Mouse (Mus musculus): ENCODE data around the gene Marveld2.

The Marveld2 gene

DNA sequence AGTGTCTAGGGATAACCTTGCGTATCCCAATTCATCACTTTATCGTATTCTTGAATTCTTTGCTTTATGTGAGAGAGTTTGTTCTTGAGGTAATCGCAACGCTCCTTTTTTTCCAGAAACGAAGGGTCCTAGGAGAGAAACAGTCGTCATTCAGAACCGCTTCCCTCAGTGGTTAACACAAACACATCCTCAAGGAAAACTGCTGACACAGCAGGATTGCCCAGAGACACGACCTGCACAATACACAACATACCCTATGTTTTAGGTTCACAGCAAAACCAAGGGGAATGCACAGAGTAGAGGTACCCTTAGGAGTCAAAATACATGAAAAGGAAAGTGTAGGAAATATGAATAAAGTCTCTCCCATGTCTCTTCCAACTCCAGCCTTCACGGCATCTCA, 19.5 kb downstream of the Marveld2 start:
- DNase-seq = no peak

DNA sequence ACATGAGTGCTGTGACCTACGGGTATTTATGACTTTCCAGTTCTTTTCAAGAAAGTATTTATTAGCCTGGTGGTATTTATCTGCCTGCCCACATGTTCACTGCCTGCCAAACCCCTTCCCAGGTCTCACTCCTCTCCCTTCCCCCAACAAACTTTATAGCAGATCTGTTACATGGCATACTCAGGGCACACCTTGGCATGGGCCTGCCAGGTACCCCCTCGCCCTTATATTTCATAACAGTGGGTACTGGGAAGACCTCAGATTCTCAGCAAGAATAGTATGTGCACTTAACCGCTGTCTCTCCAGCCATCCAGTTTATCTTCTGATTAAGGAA, 21.3 kb downstream of the Marveld2 start:
- DNase-seq = no peak

DNA sequence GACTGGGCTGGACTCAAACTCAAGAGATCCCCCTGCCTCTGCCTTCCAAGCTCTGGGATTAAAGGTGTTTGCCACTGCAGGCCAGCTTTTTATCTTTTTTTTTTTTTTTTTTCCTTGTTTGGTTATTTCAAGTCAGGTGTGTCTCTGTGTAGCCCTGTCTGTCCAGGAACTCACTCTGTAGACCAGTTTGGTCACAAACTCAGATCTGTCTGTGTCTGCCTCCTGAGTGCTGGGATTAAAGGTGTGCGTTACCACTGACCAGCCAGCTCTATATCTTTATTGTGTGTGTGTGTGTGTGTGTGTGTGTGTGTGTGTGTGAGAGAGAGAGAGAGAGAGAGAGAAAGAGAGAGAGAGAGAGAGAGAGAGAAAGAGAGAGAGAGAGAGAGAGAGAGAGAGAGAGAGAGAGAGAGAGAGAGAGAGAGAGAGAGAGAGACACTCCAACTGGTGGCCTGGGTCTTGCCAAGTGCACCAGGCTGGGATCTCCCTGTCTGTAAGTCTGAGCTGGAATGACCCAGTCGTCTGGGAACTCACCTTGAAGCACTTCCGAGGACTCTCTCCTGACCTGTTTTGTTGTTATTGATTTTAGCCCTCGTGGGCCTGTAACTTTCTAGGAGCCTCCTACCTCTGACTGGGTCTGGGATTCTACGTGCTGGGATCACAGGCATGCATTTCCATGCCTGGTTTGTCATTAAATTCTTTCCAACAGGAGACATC, 21.8 kb downstream of the Marveld2 start:
- no peak for DNase-seq

DNA sequence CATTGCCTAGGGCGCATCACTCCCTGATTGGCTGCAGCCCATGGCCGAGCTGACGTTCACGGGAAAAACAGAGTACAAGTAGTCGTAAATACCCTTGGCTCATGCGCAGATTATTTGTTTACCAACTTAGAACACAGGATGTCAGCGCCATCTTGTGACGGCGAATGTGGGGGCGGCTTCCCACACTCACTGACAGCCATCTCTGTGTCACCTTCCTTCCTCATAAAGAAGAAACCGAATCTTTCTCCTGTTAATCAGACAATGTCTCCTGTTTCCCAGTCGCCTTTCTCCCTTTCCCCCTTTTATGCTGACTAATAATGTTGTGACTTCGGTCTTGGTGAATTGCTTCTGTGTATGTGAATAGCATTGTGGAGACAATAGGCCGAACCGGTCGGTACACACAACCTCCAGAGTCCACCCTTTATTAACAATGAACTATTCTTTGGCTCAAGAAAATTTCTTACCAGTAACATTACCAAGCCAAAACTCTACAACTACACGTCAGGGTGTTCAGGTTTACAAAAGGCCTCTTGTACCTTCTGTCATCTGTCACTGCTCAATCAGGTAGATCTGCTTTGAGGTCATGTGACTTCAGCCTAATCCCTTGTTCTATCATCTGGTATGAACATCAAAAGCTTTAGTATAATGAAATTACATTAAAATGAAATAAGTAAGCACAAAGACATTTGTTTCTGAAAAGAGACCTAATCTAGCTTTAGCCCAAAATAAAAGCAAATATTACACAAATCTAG, 22.6 kb downstream of the Marveld2 start:
- DNase-seq = peak; percentile 48

DNA sequence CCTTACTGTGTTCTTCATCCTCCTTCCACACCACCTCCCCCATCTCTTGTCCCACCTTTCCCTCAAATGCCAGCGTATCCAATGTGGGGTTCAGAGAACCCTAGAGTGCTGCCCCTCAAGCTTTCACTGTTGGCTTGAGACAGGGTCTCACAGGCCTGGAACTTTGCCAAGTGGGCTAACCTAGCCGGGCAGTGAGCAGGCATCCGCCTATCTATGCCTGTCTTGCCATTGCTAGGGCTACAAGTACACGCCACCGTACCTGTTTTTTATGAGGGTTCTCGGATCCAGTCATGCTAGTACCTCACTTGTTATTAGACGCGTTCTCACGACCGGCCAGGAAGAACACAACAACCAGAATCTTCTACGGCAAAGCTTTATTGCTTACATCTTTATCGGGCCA, 28.1 kb downstream of the Marveld2 start:
- DNase-seq = no peak

DNA sequence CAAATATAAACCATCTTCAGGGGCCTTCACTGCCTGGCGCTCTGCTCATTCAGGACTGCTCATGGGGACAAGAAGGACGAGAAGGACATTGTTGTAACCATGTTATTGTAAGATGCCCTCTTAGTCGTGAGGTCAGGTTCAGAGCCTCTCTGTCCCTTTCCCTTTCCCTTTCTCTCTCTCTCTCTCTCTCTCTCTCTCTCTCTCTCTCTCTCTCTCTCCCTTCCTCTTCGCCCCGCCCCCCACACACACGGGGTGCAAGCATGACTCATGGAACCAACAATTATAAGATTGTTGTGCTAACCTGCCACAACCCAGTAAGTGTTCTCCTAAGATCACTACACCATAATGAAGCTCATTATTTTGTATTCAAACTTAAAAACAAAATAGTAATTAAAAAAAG, 34.6 kb downstream of the Marveld2 start:
- DNase-seq = no peak

DNA sequence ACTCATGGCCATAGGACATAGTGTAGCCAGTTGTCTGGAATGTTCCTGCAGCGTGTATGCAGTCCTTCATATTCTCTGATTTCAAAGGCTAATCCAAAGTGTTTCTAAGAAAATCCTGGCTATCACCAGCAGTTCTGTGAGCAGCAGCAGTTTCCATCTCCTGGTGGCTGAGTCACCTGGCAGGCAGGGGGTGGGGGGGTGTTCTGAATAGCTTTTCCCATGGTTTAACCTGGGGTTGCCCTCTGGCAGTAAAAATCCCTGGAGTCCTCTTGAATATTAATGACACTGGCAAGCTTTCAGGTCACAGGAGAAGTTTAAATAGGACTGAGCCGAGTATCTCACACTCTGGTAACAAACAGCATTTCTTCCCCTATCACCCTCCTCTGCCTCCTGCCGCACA, 35.1 kb downstream of the Marveld2 start:
- no peak for DNase-seq

DNA sequence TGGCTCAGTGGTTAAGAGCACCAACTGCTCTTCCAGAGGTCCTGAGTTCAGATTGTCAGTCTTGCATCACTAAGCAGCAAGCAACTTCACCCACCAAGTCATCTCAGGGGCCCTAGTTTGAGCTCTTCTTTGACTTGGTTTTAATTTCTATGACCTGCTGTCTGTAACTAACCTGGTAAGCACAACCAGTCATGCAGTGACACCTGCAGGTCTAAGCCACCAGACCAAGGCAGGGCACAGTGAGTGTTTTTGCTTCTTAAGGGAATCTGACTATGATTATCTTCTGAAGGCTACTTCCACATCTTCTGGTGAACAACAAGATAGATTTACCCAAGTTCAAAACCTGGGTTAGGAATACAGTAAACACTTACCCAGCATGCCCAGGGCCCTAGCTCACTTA, 36.8 kb downstream of the Marveld2 start:
- DNase-seq = no peak

DNA sequence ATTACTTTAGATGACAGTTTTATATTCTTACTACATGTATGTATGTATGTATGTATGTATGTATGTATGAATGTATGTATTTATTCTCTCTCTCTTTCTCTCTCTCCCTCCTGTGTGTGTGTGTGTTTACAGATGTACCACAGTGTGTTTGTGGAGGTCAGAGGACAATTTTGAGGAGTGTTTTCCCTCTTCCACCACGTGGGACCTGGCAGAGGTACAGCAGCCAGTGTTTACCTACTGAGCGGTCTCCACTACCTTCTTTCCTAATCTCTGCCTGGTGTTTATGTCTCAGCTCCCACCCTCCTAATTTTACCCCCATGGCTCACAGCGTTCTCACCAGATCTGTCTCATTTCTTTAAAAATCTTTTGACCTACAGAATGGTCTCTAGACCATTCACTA, 37.6 kb downstream of the Marveld2 start:
- no peak for DNase-seq

DNA sequence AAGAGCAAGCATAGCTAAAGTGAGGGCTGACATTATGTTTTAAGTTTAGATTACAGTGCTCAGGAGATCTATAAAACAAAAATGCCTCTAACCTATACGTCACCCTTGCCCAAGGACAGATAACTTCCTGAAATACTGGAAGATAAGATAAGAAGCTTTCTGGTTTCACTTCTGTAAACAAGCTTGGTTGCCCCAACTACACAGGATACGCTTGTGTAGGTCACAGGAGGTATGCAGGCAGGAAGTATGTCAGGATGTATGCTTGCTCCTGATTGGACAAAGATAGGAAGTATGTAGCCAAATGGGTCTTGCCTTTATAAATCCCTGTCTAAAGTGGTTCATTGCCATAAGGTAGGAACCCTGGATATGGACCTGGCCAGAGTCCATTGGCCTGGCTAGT, 40.8 kb downstream of the Marveld2 start:
- no peak for DNase-seq

DNA sequence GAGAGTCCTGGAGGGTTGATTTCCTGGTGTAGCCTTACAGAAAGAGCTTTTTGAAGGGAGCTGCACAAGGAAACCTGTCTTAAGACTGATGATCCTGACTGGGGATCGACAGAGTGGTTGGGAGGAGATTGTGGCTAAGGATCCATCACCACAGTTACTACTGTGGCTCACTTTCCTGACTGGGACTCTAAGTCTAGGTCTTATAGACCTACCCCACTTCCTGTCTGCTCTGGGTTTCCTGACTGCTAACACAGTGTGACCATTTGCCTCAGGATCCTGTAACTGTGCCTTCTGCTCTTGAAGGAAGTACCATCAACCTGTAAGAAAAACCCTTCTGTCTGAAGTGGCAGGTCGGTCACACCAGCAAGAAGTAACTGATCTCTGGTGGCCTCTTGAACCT, 46.1 kb downstream of the Marveld2 start:
- peak; percentile 10 for DNase-seq

DNA sequence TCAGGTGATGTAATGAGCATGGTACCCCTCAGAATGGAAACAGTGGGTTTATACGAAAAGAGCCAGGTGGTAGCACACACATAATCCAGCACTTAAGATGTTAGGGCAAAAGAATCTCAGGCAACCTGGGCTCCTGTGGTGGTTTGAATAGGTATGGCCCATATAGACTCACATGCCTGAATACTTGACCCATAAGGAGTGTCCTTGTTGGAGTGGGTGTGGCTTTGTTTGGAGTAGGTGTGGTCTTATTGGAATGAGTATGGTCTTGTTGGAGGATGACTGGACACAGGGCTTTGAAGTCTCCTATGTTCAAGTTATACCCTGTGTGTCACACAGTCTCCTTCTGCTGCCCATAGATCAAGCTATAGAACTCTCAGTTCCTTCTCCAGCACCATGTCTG, 48.4 kb downstream of the Marveld2 start:
- DNase-seq = no peak

DNA sequence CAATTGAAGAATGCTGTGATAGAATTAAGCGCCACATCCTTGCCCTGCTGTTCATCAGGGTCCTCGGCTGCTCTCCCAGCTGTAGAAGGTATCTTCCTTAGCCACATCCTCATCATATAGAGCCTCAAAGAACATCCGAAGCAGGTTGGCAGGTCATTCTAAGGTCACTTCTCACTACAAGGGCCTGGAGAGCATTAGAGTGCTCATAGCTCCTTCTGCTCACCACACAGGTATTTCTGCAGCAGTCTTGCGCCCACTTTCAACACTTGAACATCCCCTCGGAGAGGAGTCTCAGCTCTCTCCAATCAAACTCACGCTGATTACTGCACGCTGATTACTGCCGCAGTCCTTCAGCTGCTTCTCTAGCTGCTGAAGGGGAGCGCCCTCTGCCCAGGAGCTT, 57.3 kb downstream of the Marveld2 start:
- no peak for DNase-seq

DNA sequence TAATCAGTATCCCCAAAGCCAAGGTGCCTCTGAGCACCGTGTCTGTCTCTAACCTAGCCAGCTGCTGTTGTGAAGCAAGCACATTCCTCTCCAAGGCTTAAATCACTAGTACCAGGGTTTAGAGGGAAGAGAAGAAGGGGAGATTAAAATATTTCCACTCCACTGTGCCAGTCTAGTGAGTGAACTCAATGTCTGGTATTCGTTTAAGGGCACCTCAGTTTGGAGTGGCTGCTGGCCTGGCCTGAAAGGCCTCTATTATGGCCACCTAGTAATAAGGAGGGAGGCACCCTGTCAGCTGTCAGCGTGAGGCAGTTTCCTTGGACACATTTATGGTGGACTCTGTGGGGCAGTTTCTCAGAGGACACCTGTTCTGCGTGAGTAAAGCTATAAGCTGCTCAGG, 59.8 kb downstream of the Marveld2 start:
- DNase-seq = no peak

DNA sequence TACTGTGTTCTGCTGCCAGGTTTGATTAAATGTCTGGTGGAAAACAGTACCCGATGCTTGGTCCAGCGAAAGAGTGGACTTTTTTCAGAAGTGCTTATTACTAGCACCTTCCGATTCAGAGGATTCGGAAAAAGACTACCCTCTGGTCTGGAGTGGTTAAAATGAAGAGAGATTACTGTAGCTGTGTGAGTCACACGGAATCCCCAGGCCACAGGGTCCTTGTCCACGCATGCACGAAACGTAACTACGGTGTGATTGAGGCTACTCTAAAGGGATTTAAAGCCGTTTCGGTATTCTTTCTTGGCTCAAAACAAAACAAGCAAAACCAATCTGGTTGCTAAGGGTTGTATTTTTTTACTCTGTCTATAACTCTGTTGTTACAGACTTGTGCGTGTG, 63.7 kb downstream of the Marveld2 start:
- DNase-seq = no peak

DNA sequence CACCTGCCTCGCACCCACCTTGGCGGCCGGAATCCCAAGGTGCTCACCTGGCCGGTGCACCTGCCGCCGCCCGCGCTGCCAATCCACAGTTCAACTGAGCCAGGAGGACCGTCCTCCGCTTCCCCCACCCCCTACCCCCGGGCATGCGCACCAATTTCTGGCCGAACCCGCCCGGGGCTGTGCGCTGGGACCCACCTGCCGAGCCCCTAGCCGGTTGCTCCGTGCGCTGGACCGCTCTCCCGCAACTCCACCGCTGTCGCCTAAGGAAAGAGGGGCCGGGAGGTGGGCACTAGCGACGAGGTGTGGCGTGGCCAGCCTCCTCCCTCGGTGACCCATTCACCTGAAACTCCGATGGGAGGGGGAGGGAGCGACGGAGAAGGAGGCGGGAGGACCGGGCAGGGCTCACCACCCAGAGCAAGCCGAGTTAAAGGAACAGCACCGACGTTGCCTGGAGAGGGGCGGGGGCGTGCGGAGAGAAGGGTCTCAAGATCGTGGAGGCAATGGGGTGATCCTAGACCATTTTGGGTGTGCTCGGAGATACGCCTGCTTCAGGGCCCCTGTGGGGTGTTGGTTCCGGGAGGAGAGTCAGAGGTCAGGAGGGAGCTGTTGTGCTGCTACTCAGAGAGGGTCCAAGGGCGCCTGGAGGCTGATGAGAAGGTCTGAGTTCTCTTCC, 64.3 kb downstream of the Marveld2 start, which contains the start of gene Ocln:
Ocln (minus strand) TSS at position 350 of the 673 bp plus-strand sequence.
- no peak for DNase-seq

DNA sequence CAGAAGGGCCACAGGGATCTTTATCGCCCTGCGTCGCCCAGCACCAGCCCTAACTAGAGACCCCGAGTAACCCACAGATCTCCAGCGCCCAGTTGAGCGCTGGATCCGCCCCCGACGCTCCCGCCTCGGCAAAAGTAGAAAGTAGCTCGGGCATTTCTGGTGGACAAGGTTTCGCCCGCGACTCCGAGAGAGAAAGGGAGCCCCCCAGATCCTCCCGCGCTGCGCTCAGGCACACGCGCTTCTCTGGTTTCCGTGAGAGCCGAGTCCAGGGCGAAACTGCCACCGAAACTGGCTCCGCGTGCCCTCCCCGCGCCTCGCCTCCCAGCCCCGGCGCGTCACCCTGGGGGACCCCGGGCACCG, 64.8 kb downstream of the Marveld2 start:
- DNase-seq = no peak

DNA sequence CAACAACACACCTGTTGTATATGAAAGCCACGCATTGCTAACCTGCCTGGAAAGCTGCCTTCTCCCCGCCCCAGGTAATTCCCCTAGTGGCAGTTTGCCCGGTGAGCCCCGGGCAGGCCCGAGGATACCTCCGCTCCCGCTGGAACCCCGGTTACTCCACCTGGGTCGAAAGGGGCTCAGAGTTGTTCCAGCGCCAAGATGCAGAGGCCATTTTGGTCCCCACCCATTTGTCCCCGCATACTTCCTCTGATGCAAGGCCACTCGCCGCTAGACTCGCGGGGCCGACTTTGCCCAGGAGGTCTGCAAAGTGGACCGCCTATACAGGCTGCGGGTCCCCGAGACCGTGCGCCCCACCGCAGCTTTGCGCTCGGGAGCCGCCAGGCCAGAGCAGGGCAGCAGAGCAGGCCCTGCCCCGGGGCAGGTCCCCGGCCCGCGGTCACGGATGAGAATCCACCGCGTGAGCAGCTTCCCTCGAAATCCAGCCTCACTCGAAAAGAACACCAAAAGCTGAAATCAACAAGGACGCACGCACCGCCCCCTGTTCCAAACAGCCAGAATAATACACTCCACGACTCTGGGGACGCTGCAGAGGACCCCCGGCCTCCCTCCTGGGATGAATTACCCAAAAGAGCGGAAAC, 65.3 kb downstream of the Marveld2 start:
- DNase-seq = no peak

DNA sequence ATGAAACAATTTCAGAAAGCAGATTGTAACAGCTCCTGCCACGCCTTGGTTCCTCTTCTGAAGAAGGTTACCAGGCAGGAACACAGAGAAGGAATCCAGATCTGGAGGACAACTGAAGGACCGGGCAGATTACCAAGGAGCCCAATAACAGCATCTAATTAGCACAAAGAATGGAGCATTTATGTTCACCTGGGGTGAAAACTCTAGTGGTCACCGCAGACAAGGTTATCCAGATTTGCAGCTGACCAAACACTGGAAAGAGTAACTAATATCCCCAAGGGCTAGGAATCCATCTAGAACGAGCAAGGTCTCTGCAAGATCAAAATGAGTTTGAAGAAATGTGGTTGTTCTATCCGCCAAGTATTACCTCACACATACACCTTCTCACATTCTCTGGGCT, 69.5 kb downstream of the Marveld2 start:
- no peak for DNase-seq
